Mouse (Mus musculus) kidney, embryonic 15.5 days (tissue): ENCODE measurements around the gene Ngrn. TPM values are rescaled to one million over a fixed set of nuclear protein-coding genes. Genes with fewer than 3 reads are reported as not detected.

ENCODE experiments used
- ATAC-seq: fragments of 200-750 bp; cut with Nextera tagmentation; replicated peaks from 2 replicates; pipeline ENCODE4 v1.8.0; 2017; ENCODE audit warnings: moderate TSS enrichment; ENCODE audit not compliant: low FRiP score
- H3K27ac ChIP-seq: fragments of 300-500 bp; sonication (generic); 2 replicates; pipeline ENCODE4 v1.5.1; 2015; ENCODE audit warnings: mild to moderate bottlenecking, inconsistent platforms
- H3K27me3 ChIP-seq: fragments of 300-500 bp; sonication (generic); 2 replicates; pipeline ENCODE4 v1.6.1; 2015; ENCODE audit warnings: inconsistent platforms
- H3K36me3 ChIP-seq: fragments of 300-500 bp; sonication (generic); 2 replicates; pipeline ENCODE4 v1.6.1; 2015; ENCODE audit warnings: inconsistent platforms
- H3K4me1 ChIP-seq: fragments of 300-500 bp; sonication (generic); 2 replicates; pipeline ENCODE4 v1.6.1; 2015; ENCODE audit warnings: inconsistent platforms
- H3K4me2 ChIP-seq: fragments of 300-500 bp; sonication (generic); 2 replicates; pipeline ENCODE4 v1.6.1; 2015; ENCODE audit warnings: moderate library complexity, mild to moderate bottlenecking, inconsistent platforms
- H3K4me3 ChIP-seq: fragments of 300-500 bp; sonication (generic); replicated peaks from 2 replicates; pipeline ENCODE4 v1.5.1; 2015; ENCODE audit warnings: mild to moderate bottlenecking, inconsistent platforms
- H3K9ac ChIP-seq: fragments of 300-500 bp; sonication (generic); 2 replicates; pipeline ENCODE4 v1.6.1; 2015; ENCODE audit warnings: mild to moderate bottlenecking, inconsistent platforms
- H3K9me3 ChIP-seq: fragments of 300-500 bp; sonication (generic); replicated peaks from 2 replicates; pipeline ENCODE4 v1.6.1; 2016; ENCODE audit warnings: inconsistent platforms
- WGBS: fragments of 180-500 bp; shearing (Covaris S2); methylation state at CpG from one replicate; pipeline ENCODE4 v1.1.7; 2015; ENCODE audit warnings: mixed read lengths; 5-methylcytosine and 5-hydroxymethylcytosine counted together
- polyA plus RNA-seq: library from polyadenylated mRNA; unstranded; fragments of >200 nt; fragmentation: Nextera tagmentation; extraction: Ambion mirVana; gene quantifications from 2 replicates; pipeline ENCODE4 v1.2.1, GENCODE M21; 2015

Gene Ngrn
- polyA plus RNA-seq = 47.5 and 48.3 TPM in 2 replicates

DNA sequence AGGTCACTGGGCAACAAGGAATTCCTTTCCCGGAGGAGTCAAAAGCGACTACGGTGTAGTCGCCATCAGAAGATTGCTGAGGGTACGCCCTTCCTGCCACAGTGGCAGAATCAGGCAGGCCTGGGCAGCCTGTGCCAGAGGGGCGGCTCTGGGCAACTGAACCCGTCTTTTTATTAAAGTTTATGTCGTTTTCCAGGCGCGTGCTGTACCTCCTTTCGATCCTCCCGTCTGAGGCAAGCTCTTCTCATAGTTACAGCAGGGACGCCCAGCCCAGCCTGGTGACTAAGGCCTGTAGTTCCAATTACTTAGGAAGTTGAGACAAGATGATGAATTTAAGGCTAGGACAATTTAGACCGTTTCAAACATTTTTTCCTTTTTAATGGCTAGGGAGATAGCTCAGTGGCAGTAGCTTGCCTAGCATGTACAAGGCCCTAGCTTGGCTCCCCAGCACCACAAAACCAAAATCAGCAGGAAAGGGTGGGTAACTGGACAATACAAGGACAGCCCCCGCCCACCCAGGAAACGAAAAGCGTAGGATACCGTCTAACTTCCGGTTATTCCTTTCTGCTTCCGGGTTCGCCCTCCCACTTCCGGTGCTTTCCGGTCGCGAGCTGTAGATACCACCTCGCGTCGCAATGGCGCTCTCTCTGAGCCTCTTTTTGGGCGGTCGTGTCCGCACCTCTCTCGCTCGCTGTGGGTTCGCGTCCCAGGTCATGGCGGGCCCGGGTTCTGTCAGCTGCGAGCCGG, at the start of gene Ngrn:
Gene Ngrn (plus strand): TSS at position 591 of the 747 bp plus-strand sequence.
- peaks cover 12% of the 10 kb centered on the region for H3K27me3 ChIP-seq
- peak within 1 kb of the TSS; percentile 92 for H3K9ac ChIP-seq
- peaks cover 17% of the 10 kb centered on the region for H3K4me1 ChIP-seq
- H3K4me3 ChIP-seq = peak within 1 kb of the TSS; percentile 95
- H3K4me2 ChIP-seq = peak within 1 kb of the TSS; percentile 70
- H3K36me3 ChIP-seq = peaks cover 28% of the 10 kb centered on the region
- H3K9me3 ChIP-seq = no peaks in the 10 kb centered on the region
- WGBS = 25% methylated on average over 40 of the region's 40 CpGs
- peak within 1 kb of the TSS; percentile 86 for H3K27ac ChIP-seq
- ATAC-seq = peak; percentile 90

GRCm38 (mm10) chr7:80213604-80214003, 47.4 kb upstream of the Ngrn start:
- no peak overlapping the region for H3K4me2 ChIP-seq

GRCm38 (mm10) chr7:80214459-80214858, 46.6 kb upstream of the Ngrn start:
- H3K4me3 ChIP-seq = no peak overlapping the region
- no peak overlapping the region for H3K4me2 ChIP-seq
- no peaks in the 10 kb centered on the region for H3K27me3 ChIP-seq
- peaks cover 8% of the 10 kb centered on the region for H3K4me1 ChIP-seq
- peaks cover 57% of the 10 kb centered on the region for H3K36me3 ChIP-seq
- no peak overlapping the region for H3K9ac ChIP-seq
- H3K9me3 ChIP-seq = no peaks in the 10 kb centered on the region
- no peak overlapping the region for H3K27ac ChIP-seq
- ATAC-seq = no peak
- 83% methylated on average over 8 of the region's 8 CpGs for WGBS

More at GRCm38 (mm10) chr7:80213604-80214003, 47.4 kb upstream of the Ngrn start:
- Histone ChIP-seq H3K4me1 (peaks cover 16% of the 10 kb centered on the region), H3K27ac (no peak overlapping the region), H3K9ac (no peak overlapping the region), H3K4me3 (no peak overlapping the region), H3K27me3 (no peaks in the 10 kb centered on the region), H3K36me3 (peaks cover 48% of the 10 kb centered on the region), H3K9me3 (no peaks in the 10 kb centered on the region)
- WGBS = 90% methylated on average over 7 of the region's 7 CpGs
- ATAC-seq = no peak

GRCm38 (mm10) chr7:80215398-80215797, 45.6 kb upstream of the Ngrn start:
- H3K36me3 ChIP-seq = peaks cover 66% of the 10 kb centered on the region
- no peak overlapping the region for H3K4me2 ChIP-seq
- H3K9me3 ChIP-seq = no peaks in the 10 kb centered on the region
- no peak overlapping the region for H3K27ac ChIP-seq
- ATAC-seq = peak; percentile 66; the same call in 1 of the 2 replicates
- H3K27me3 ChIP-seq = no peaks in the 10 kb centered on the region
- no peak overlapping the region for H3K4me3 ChIP-seq
- 31% methylated on average over 4 of the region's 4 CpGs for WGBS
- no peak overlapping the region for H3K9ac ChIP-seq
- no peaks in the 10 kb centered on the region for H3K4me1 ChIP-seq

DNA sequence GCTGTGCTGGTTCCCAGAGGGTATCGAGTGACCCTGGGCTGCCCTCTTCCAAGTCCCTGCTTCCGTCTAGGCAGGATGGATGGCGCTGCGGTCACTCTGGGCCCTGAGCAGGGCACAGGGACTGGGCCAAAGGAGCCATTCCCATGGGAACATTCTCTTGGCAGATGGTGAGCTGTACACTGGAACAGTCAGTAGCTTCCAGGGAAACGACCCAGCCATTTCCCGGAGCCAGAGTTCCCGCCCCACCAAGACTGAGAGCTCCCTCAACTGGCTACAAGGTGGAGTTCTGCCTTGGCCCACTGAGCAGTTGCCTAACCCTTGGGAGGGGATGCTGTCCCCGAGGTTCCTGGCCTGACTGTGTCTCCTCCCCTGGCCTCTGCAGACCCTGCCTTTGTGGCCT, 44.4 kb upstream of the Ngrn start:
- H3K27me3 ChIP-seq = no peaks in the 10 kb centered on the region
- no peaks in the 10 kb centered on the region for H3K9me3 ChIP-seq
- ATAC-seq = no peak
- no peak overlapping the region for H3K27ac ChIP-seq
- H3K9ac ChIP-seq = no peak overlapping the region
- peaks cover 78% of the 10 kb centered on the region for H3K36me3 ChIP-seq
- no peak overlapping the region for H3K4me3 ChIP-seq
- 72% methylated on average over 8 of the region's 8 CpGs for WGBS
- no peaks in the 10 kb centered on the region for H3K4me1 ChIP-seq
- no peak overlapping the region for H3K4me2 ChIP-seq

DNA sequence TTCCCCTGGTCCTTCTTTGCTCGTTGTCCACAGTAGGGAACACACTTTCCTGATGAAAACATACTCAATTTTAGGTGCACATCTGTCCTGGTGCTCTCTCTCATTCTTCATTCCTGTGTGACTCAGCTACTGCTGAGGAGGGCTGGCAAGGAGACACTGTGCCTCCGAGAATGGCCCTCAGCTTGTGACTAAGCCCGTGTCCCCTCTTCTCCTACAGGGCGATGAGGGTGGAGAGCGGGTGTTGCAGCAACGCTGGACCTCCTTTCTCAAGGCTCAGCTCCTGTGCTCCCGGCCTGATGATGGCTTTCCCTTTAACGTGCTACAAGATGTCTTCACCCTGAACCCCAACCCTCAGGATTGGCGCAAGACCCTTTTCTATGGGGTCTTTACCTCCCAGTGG, 42.3 kb upstream of the Ngrn start:
- H3K36me3 ChIP-seq = peaks cover 85% of the 10 kb centered on the region
- H3K27me3 ChIP-seq = no peaks in the 10 kb centered on the region
- H3K4me3 ChIP-seq = no peak overlapping the region
- H3K4me1 ChIP-seq = no peaks in the 10 kb centered on the region
- no peak overlapping the region for H3K4me2 ChIP-seq
- no peak for ATAC-seq
- H3K27ac ChIP-seq = no peak overlapping the region
- 88% methylated on average over 9 of the region's 9 CpGs for WGBS
- no peak overlapping the region for H3K9ac ChIP-seq
- H3K9me3 ChIP-seq = no peaks in the 10 kb centered on the region

DNA sequence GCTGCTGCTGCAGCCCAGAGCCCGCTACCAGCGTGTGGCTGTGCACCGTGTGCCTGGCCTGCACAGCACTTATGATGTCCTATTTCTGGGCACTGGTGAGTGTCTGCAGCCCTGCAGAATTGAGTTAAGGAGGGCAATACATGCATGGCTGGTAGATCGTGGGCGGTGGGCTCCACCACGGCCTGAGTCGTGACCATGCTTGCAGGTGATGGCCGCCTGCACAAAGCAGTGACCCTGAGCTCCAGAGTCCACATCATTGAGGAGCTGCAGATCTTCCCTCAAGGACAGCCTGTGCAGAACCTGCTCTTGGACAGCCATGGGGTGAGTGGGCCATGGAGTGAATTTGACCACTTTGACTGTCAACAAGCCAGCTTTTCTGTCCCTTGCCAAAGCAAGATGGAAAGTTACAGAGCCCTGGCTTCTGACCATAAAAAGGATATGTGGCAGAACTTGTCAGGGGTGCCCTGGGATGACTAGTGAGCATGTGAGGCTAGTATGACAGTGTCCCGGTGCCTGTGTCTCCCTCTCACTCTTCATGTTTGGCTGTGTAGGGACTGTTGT, 40.7 kb upstream of the Ngrn start:
- no peaks in the 10 kb centered on the region for H3K27me3 ChIP-seq
- H3K4me2 ChIP-seq = no peak overlapping the region
- no peaks in the 10 kb centered on the region for H3K9me3 ChIP-seq
- peaks cover 92% of the 10 kb centered on the region for H3K36me3 ChIP-seq
- no peaks in the 10 kb centered on the region for H3K4me1 ChIP-seq
- 90% methylated on average over 9 of the region's 9 CpGs for WGBS
- ATAC-seq = no peak
- no peak overlapping the region for H3K4me3 ChIP-seq
- H3K27ac ChIP-seq = no peak overlapping the region
- H3K9ac ChIP-seq = no peak overlapping the region

DNA sequence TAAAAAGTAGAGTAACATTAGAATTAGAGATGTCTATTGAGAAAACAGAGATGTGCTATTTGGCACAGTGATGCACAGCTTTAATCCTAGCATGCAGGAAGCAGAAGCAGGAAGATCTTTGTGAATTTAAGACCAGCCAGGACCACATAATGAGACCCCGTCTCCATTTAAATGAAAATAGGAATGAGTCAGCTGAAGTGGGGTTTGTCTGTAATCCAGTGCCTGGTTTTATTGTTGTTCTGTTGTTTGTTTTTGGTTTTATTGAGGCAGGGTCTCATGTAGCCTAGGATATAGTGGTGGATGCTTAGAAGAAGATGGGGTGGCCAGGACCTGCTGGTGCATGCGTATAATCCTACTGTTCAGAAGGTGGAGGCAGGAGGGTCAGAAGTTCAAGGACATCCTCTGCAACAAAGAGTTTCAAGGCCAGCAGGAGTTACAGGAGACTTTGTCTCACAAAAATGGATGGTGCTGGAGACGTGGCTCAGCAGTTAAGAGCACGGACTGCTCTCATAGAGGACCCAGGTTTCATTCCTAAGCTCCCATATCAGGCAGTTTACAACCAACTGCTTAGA, 39.8 kb upstream of the Ngrn start:
- WGBS = 81% methylated on average over 4 of the region's 4 CpGs
- no peak overlapping the region for H3K27ac ChIP-seq
- H3K4me1 ChIP-seq = no peaks in the 10 kb centered on the region
- H3K9ac ChIP-seq = no peak overlapping the region
- no peaks in the 10 kb centered on the region for H3K9me3 ChIP-seq
- no peak overlapping the region for H3K4me3 ChIP-seq
- no peak for ATAC-seq
- no peak overlapping the region for H3K4me2 ChIP-seq
- no peaks in the 10 kb centered on the region for H3K27me3 ChIP-seq
- peaks cover 92% of the 10 kb centered on the region for H3K36me3 ChIP-seq

GRCm38 (mm10) chr7:80227065-80227464, 34.0 kb upstream of the Ngrn start:
- Histone ChIP-seq H3K4me1 (peaks cover 23% of the 10 kb centered on the region), H3K27ac (no peak overlapping the region), H3K4me2 (no peak overlapping the region), H3K9ac (no peak overlapping the region), H3K27me3 (no peaks in the 10 kb centered on the region), H3K36me3 (peaks cover 56% of the 10 kb centered on the region), H3K9me3 (no peaks in the 10 kb centered on the region), H3K4me3 (no peak overlapping the region)
- 90% methylated on average over 4 of the region's 4 CpGs for WGBS
- ATAC-seq = no peak

- no peak for ATAC-seq
- Histone ChIP-seq H3K9ac (no peak overlapping the region), H3K4me1 (peaks cover 34% of the 10 kb centered on the region), H3K4me3 (no peak overlapping the region), H3K36me3 (peaks cover 32% of the 10 kb centered on the region), H3K27ac (no peak overlapping the region), H3K4me2 (no peak overlapping the region), H3K27me3 (no peaks in the 10 kb centered on the region), H3K9me3 (no peaks in the 10 kb centered on the region)
- WGBS = 19% methylated on average over 6 of the region's 6 CpGs
These were observed 30.8 kb upstream of the Ngrn start for GRCm38 (mm10) chr7:80230196-80230595.

- peak overlapping the region; percentile 82 for H3K27ac ChIP-seq
- no peaks in the 10 kb centered on the region for H3K27me3 ChIP-seq
- H3K4me3 ChIP-seq = peak overlapping the region; percentile 74
- peak overlapping the region; percentile 55 for H3K9ac ChIP-seq
- peak overlapping the region; percentile 90 for H3K4me2 ChIP-seq
- ATAC-seq = peak; percentile 37
- H3K4me1 ChIP-seq = peaks cover 34% of the 10 kb centered on the region
- WGBS = under 1% methylated on average over 29 of the region's 29 CpGs
- H3K9me3 ChIP-seq = no peaks in the 10 kb centered on the region
- peaks cover 15% of the 10 kb centered on the region for H3K36me3 ChIP-seq
These were observed 29.0 kb upstream of the Ngrn start for GRCm38 (mm10) chr7:80231971-80232488.

DNA sequence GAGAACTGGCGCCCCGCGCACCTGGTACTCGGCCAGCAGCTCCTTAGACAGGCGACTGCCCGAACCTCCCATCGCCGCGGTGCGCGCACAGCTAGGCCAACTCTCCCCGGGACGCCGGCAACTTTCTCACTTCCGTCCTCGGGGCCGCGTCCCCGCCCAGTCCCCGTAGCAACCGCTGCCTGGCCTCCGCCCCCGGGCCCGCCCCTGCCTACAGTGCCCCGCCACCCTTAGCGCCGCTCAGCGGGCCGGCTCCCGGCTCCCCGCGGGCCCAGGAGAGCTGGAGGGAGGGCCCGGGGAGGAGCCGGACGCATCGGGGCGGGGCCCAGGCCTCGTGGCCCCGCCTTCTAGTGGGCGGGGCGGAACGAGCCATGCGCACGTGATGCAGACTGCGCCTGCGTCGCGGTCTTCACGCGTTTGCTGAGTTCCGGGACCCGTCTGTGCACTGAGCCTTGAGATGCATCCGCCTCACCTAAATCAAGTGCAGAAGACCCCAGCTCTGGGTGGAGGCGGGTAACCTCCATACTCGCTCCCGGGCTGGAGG, 28.5 kb upstream of the Ngrn start, which contains the start of the genes Cib1 and Gdpgp1:
Gene Cib1 (minus strand): TSS at position 325 of the 541 bp plus-strand sequence.
Gene Gdpgp1 (plus strand): TSS at position 377 of the 541 bp plus-strand sequence.
- WGBS = 1% methylated on average over 56 of the region's 56 CpGs
- Histone ChIP-seq H3K36me3 (peaks cover 9% of the 10 kb centered on the region), H3K4me2 (peak within 1 kb of the TSS; percentile 90), H3K27ac (peak within 1 kb of the TSS; percentile 83), H3K9me3 (no peaks in the 10 kb centered on the region), H3K4me3 (peak within 1 kb of the TSS; percentile 74), H3K27me3 (no peaks in the 10 kb centered on the region), H3K4me1 (peaks cover 34% of the 10 kb centered on the region), H3K9ac (peak within 1 kb of the TSS; percentile 76)
- ATAC-seq = peak; percentile 99
